Mouse (Mus musculus): ENCODE results near the gene Poc1b.

DNA sequence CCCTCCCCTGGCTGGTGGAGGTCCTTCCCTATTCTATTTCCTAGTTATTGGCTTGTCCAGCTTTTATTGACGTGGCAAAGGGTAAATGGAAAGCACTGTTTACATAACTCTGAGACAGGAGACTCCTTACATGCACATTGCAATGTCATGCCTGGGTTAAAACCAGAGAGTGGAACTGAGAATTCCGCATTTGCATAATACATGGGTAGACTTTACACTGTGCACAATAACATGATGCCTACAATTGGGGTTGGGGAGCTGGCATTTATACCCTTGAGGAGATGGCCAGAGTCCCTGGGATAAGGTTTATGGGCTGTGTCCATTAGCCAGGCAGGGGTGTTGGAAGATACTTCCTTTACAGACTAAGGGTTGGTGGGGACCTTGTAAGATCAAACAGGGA lies 13.5 kb upstream of the Poc1b start:
- no peak for TF ChIP-seq ZC3H11A (IDR thresholded peaks at IDR 0.05; ENCODE audit: borderline replicate concordance, low read depth, low read length)
- no peak for TF ChIP-seq HCFC1 (IDR thresholded peaks at IDR 0.05; ENCODE audit: borderline replicate concordance, insufficient read depth, low read length)
